Mouse (Mus musculus) midbrain, embryonic 11.5 days (tissue): Measurements from ENCODE around the gene Ubl4b. TPM values are rescaled to one million over a fixed set of nuclear protein-coding genes. Genes with fewer than 3 reads are reported as not detected.

Experiments
- ATAC-seq: fragments of 200-750 bp; cut with Nextera tagmentation; 2 replicates; pipeline ENCODE4 v1.8.0; 2017; ENCODE audit warnings: moderate TSS enrichment, moderate library complexity; ENCODE audit not compliant: low FRiP score
- DNase-seq: peaks from one replicate; pipeline ENCODE4 v3.0.0; 2015; ENCODE audit warnings: low spot score; ENCODE audit errors: missing footprints
- H3K27ac ChIP-seq: fragments of 300-500 bp; sonication (generic); 2 replicates; pipeline ENCODE4 v1.5.1; 2014; ENCODE audit warnings: low read depth, low read length
- H3K27me3 ChIP-seq: fragments of 300-500 bp; sonication (generic); 2 replicates; pipeline ENCODE4 v1.6.1; 2014; ENCODE audit warnings: mild to moderate bottlenecking, low read length, moderate library complexity, mixed read lengths; ENCODE audit not compliant: control insufficient read depth, insufficient read depth
- H3K36me3 ChIP-seq: fragments of 300-500 bp; sonication (generic); 2 replicates; pipeline ENCODE4 v1.6.1; 2014; ENCODE audit warnings: mild to moderate bottlenecking, low read length, moderate library complexity, mixed read lengths; ENCODE audit not compliant: control insufficient read depth, insufficient read depth
- H3K4me1 ChIP-seq: fragments of 300-500 bp; sonication (generic); 2 replicates; pipeline ENCODE4 v1.6.1; 2014; ENCODE audit warnings: low read length; ENCODE audit not compliant: control insufficient read depth, insufficient read depth
- H3K4me2 ChIP-seq: fragments of 300-500 bp; sonication (generic); 2 replicates; pipeline ENCODE4 v1.6.1; 2014; ENCODE audit warnings: mild to moderate bottlenecking, moderate library complexity
- H3K4me3 ChIP-seq: fragments of 300-500 bp; sonication (generic); 2 replicates; pipeline ENCODE4 v1.5.1; 2014; ENCODE audit warnings: low read depth, low read length
- H3K9ac ChIP-seq: fragments of 300-500 bp; sonication (generic); 2 replicates; pipeline ENCODE4 v1.6.1; 2014; ENCODE audit warnings: low read length
- H3K9me3 ChIP-seq: fragments of 300-500 bp; sonication (generic); 2 replicates; pipeline ENCODE4 v1.6.1; 2016; ENCODE audit warnings: low read length; ENCODE audit not compliant: control insufficient read depth
- WGBS: fragments of 180-500 bp; shearing (Covaris S2); extraction: QIAGEN DNeasy Blood & Tissue Kit; methylation state at CpG from one replicate; pipeline ENCODE4 v1.1.7; 2014; 5-methylcytosine and 5-hydroxymethylcytosine counted together
- polyA plus RNA-seq: library from polyadenylated mRNA; unstranded; fragments of >200 nt; fragmentation: Nextera tagmentation; extraction: Ambion mirVana; gene quantifications from 2 replicates; pipeline ENCODE4 v1.2.1, GENCODE M21; 2014

Gene Ubl4b
- not detected in 2 replicates for polyA plus RNA-seq

GRCm38 (mm10) chr3:107554842-107555241, at the start of gene Ubl4b:
TSS of gene Ubl4b (minus strand) at chr3:107555073.
- H3K27ac ChIP-seq = no peak within 1 kb of the TSS
- H3K9me3 ChIP-seq = no peaks in the 10 kb centered on the region
- DNase-seq (peak; percentile 68), ATAC-seq (no peak)
- 92% methylated on average over 2 of the region's 2 CpGs for WGBS
- H3K27me3 ChIP-seq = no peaks in the 10 kb centered on the region
- H3K4me3 ChIP-seq = no peak within 1 kb of the TSS
- H3K36me3 ChIP-seq = no peaks in the 10 kb centered on the region
- H3K4me2 ChIP-seq = no peak within 1 kb of the TSS
- no peaks in the 10 kb centered on the region for H3K4me1 ChIP-seq
- no peak within 1 kb of the TSS for H3K9ac ChIP-seq

GRCm38 (mm10) chr3:107600127-107600526, 45.3 kb upstream of the Ubl4b start:
- Histone ChIP-seq H3K9me3 (no peaks in the 10 kb centered on the region), H3K4me2 (no peak overlapping the region), H3K9ac (no peak overlapping the region), H3K36me3 (no peaks in the 10 kb centered on the region), H3K4me1 (peaks cover 6% of the 10 kb centered on the region), H3K4me3 (no peak overlapping the region), H3K27ac (no peak overlapping the region), H3K27me3 (peaks cover 41% of the 10 kb centered on the region)
- WGBS = 35% methylated on average over 6 of the region's 6 CpGs
- DNase-seq (no peak), ATAC-seq (no peak)

GRCm38 (mm10) chr3:107597586-107598389, 42.9 kb upstream of the Ubl4b start:
- Histone ChIP-seq H3K36me3 (no peaks in the 10 kb centered on the region), H3K9ac (no peak overlapping the region), H3K4me2 (no peak overlapping the region), H3K27me3 (peaks cover 63% of the 10 kb centered on the region), H3K4me3 (no peak overlapping the region), H3K27ac (no peak overlapping the region), H3K9me3 (no peaks in the 10 kb centered on the region), H3K4me1 (peaks cover 10% of the 10 kb centered on the region)
- ATAC-seq = 0 out of 2 replicates have a peak, but pooled peaks have one; percentile 33
- peak; percentile 94 for DNase-seq
- 4% methylated on average over 22 of the region's 22 CpGs for WGBS

GRCm38 (mm10) chr3:107597134-107597533, 42.3 kb upstream of the Ubl4b start:
- WGBS = 2% methylated on average over 19 of the region's 24 CpGs
- no peak overlapping the region for H3K4me3 ChIP-seq
- peaks cover 10% of the 10 kb centered on the region for H3K4me1 ChIP-seq
- H3K9me3 ChIP-seq = no peaks in the 10 kb centered on the region
- ATAC-seq (no peak), DNase-seq (peak; percentile 91)
- no peaks in the 10 kb centered on the region for H3K36me3 ChIP-seq
- H3K9ac ChIP-seq = no peak overlapping the region
- peaks cover 68% of the 10 kb centered on the region for H3K27me3 ChIP-seq
- H3K27ac ChIP-seq = no peak overlapping the region
- H3K4me2 ChIP-seq = no peak overlapping the region

DNA sequence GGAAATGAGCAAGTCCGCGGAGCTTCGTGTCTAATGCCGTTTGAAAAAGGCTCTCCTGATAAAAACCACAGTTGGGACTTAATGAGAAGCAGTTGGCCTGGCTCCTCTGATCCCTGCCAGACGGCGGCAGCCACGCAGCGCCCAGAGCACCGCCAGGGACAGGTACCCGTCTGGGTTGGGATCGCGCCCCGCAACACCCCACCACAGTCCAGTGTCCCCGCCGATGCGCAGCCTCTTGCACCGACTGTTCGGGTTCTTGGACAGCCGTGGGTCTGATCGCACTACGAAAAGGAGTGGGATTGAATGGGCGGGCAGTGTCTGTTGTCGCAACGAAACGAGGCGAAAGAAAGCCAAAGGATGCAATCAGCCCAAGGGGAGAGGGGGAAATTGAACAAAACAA, 41.7 kb upstream of the Ubl4b start:
- Histone ChIP-seq H3K36me3 (no peaks in the 10 kb centered on the region), H3K27ac (no peak overlapping the region), H3K4me2 (peak overlapping the region; percentile 15), H3K9me3 (no peaks in the 10 kb centered on the region), H3K27me3 (peaks cover 68% of the 10 kb centered on the region), H3K9ac (no peak overlapping the region), H3K4me3 (peak overlapping the region; percentile 41; the same call in 1 of the 2 replicates), H3K4me1 (peaks cover 10% of the 10 kb centered on the region)
- WGBS = under 1% methylated on average over 26 of the region's 26 CpGs
- peak; percentile 98 for DNase-seq
- ATAC-seq = peak; percentile 47

GRCm38 (mm10) chr3:107595938-107596461, 41.1 kb upstream of the Ubl4b start:
- Histone ChIP-seq H3K4me3 (peak overlapping the region; percentile 41), H3K9me3 (no peaks in the 10 kb centered on the region), H3K9ac (no peak overlapping the region), H3K27ac (no peak overlapping the region), H3K27me3 (peaks cover 68% of the 10 kb centered on the region), H3K4me1 (peaks cover 10% of the 10 kb centered on the region), H3K36me3 (no peaks in the 10 kb centered on the region), H3K4me2 (peak overlapping the region; percentile 64)
- DNase-seq = peak; percentile 97
- ATAC-seq = peak; percentile 26
- under 1% methylated on average over 34 of the region's 34 CpGs for WGBS

DNA sequence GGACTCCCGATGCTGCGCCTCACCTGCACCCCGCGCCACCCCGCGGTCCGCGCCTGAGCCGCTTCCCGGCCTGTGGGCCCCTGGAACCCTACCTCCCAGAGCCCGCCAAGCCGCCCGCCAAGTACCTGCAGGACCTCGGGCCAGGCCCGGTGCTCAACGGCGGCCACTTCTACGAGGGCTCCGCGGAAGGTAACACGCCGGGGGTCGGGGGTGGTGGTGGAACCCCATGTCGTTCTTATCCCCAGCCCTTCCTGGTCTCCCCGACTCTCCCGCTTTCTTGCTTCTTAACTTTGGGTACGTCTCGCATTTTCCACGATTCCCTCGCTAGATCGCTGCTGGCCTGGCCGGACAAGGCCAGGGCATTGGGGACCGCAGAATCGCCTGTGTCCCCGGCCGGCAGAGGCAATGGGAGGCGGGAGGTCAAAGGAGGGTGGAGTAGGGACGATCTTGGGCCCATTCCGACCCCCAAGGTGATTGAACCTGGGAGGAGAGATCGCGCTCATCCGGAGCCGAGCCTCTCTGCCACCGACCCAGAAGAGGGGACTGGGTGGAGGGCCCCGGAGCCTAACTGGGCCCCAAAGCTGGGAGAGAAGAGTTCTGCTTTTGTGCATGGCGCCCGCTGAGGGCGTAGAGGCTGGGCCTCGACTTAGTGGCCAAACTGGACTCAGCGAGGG, 40.5 kb upstream of the Ubl4b start:
- H3K36me3 ChIP-seq = no peaks in the 10 kb centered on the region
- H3K27me3 ChIP-seq = peaks cover 68% of the 10 kb centered on the region
- peak; percentile 46 for ATAC-seq
- no peaks in the 10 kb centered on the region for H3K9me3 ChIP-seq
- WGBS = under 1% methylated on average over 50 of the region's 50 CpGs
- peak overlapping the region; percentile 46 for H3K9ac ChIP-seq
- peaks cover 10% of the 10 kb centered on the region for H3K4me1 ChIP-seq
- peak; percentile 96 for DNase-seq
- H3K4me2 ChIP-seq = peak overlapping the region; percentile 64
- peak overlapping the region; percentile 41 for H3K4me3 ChIP-seq
- H3K27ac ChIP-seq = no peak overlapping the region

- ATAC-seq (peak; percentile 31; the same call in 1 of the 2 replicates), DNase-seq (no peak)
- Histone ChIP-seq H3K27me3 (peaks cover 66% of the 10 kb centered on the region), H3K27ac (no peak within 1 kb of the TSS), H3K4me1 (peaks cover 10% of the 10 kb centered on the region), H3K36me3 (no peaks in the 10 kb centered on the region), H3K9ac (peak within 1 kb of the TSS; percentile 46), H3K4me3 (peak within 1 kb of the TSS; percentile 41), H3K4me2 (peak within 1 kb of the TSS; percentile 64), H3K9me3 (no peaks in the 10 kb centered on the region)
- WGBS = 1% methylated on average over 44 of the region's 46 CpGs
These were observed 39.9 kb upstream of the Ubl4b start, which contains the start of gene Alx3 for GRCm38 (mm10) chr3:107594662-107595263. TSS of gene Alx3 (plus strand) at chr3:107595031.
